Mouse (Mus musculus): ENCODE results near the gene Rffl.

Gene Rffl

DNA sequence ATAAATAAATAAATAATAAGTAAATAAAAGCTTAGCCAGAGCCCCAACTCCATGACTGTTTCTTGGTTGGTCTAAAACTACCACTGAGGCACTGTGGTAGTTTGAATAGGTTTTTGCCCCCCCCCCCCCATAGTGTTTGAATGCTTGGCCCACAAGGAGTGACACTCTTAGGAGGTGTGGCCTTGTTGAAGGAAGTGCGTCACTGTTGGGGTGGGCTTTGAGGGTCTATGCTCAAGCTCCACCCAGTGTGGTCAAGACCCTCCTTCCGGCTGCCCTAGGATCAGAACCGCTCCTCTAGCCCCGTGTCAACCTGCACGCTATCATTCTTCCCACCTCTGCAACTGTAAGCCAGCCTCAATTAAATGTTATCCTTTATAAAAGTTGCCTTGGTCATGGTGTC, 4.6 kb upstream of the Rffl start:
- in situ Hi-C loops (cut with MboI, MseI): loop anchor here (25.0 kb wide), 1 partner anchor 263 kb away; no protein-coding TSS in a partner anchor

- in situ Hi-C loops (cut with MboI, MseI): loop anchor here (25.0 kb wide), 1 partner anchor 263 kb away; no protein-coding TSS in a partner anchor
Measured at GRCm38 (mm10) chr11:82874924-82875323, 3.9 kb upstream of the Rffl start.

DNA sequence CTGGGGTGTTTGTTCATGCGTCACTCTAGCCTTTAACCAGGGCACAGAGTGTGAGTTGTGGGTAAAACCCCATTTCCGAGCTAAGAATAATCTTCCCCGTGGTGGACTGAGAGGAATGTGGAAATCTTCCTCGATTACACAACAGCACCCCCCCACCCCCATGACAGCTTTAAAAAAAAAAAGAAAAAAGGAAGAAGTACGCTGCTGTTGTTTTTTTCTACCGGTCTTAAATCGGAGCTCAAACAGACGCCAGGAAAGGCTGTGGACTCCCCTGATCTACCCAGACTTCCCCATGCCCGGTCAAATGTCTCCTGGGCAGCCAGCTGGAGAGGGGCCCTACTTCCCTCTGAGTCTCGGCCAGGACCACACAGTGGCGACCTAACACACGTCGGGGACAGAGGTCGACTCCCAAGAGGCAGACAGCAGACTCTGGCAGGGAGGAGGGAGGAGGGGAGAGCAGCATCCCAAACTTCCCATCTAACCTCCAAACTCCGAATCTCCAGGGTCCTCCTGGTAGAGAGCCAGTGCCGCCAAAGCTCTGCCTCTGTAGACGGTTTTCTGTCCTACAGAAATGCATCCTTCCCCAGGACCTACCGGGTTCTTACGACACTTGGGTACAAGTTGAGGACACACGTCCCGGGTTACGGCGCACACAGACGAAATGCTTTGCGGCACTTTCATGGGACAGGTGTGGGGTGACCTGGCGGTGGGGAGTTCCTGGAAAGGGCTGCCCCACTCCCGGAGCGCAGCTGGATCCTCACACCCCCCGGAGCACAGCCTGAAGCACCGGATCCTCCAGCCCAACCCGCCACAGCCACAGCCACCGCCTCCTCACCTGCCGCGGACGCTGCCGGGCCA, 608 bp downstream of the Rffl start:
- in situ Hi-C loops (cut with MboI, MseI): no loop called here

GRCm38 (mm10) chr11:82869506-82870172, 1.4 kb downstream of the Rffl start:
- in situ Hi-C loops (cut with MboI, MseI): no loop called here

DNA sequence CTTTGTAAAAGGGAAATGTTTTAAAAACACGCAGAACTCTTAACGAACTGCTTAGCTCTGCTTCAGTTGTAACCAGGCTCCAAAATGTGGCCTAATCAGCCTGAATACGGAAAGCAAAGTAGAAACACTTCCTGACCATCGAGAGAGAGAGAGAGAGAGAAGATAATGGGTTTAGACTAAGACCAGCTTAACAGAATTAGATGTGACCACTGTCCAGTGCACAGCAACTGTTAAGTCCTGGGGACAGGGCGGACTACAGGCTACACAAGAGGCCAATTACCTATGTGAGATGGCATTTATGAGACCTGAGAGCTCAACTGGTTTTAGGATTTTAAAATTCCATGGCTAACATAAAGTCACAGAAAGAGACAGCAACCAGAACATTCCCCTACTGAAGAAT, 3.1 kb downstream of the Rffl start:
- in situ Hi-C loops (cut with MboI, MseI): no loop called here

GRCm38 (mm10) chr11:82866850-82867564, 4.0 kb downstream of the Rffl start:
- in situ Hi-C loops (cut with MboI, MseI): no loop called here

DNA sequence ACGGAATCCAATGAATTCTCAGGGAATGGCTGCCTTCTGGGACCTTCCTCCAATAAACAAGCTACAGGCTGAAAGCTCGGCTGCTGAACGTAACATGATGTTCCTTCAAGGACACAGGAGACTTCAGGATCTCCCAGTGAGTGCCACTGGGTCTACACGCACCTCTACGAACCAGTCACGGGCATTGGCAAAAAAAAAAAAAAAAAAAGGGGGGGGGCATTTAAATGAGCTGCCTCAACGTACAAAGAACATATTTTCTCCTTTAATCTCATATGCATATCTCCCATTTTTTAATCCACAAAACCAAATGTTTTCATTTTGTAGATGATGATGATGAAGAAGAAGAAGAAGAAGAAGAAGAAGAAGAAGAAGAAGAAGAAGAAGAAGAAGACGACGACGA, 5.1 kb downstream of the Rffl start:
- in situ Hi-C loops (cut with MboI, MseI): no loop called here

DNA sequence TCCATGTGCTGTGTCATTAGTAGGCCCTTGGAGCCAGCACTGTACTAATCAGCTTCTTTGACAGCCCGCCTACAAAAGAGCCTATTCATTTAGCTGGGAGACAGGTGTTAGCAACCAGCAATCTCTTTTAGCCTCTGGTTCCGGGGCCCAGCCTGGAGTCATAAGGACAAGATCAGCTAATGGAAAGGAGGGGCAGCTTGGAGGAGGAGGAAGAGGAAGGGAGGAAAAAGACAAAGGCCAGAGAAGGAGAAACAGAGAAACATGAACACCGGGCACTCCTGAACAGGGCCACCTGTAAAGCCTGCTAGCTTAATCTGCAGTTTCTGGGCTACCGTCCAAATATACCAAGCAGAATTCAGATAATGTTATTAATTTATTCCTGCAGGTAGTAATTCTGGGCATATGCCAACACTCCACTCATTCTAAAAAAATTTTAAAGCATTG, 7.5 kb downstream of the Rffl start:
- in situ Hi-C loops (cut with MboI, MseI): no loop called here

GRCm38 (mm10) chr11:82863059-82863458, 8.0 kb downstream of the Rffl start:
- in situ Hi-C loops (cut with MboI, MseI): no loop called here

DNA sequence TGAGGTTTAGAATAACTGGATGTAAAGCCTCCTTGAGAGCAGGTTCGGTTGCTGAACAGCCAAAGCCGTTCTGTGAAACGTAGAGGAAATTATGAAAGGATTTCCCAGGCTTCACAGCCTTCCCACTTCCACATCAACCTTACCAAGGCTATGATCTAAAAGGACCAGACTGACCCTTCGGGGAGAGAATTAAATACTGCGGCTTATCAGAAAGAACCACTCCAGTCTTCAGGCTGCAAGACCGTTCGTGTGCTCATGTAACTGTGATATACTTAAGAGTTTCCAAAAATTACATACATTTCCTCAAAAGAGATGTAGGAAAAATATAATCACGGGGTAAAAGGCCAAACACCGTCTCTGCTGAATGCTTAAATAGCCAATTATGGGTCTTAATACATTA, 8.4 kb downstream of the Rffl start:
- in situ Hi-C loops (cut with MboI, MseI): no loop called here

- in situ Hi-C loops (cut with MboI, MseI): no loop called here
Measured at GRCm38 (mm10) chr11:82861558-82861957, 9.5 kb downstream of the Rffl start.

GRCm38 (mm10) chr11:82860759-82861158, 10.3 kb downstream of the Rffl start:
- in situ Hi-C loops (cut with MboI, MseI): no loop called here

- in situ Hi-C loops (cut with MboI, MseI): no loop called here
Measured at GRCm38 (mm10) chr11:82857307-82857848, 13.6 kb downstream of the Rffl start.

GRCm38 (mm10) chr11:82856032-82856431, 15.0 kb downstream of the Rffl start:
- in situ Hi-C loops (cut with MboI, MseI): no loop called here

DNA sequence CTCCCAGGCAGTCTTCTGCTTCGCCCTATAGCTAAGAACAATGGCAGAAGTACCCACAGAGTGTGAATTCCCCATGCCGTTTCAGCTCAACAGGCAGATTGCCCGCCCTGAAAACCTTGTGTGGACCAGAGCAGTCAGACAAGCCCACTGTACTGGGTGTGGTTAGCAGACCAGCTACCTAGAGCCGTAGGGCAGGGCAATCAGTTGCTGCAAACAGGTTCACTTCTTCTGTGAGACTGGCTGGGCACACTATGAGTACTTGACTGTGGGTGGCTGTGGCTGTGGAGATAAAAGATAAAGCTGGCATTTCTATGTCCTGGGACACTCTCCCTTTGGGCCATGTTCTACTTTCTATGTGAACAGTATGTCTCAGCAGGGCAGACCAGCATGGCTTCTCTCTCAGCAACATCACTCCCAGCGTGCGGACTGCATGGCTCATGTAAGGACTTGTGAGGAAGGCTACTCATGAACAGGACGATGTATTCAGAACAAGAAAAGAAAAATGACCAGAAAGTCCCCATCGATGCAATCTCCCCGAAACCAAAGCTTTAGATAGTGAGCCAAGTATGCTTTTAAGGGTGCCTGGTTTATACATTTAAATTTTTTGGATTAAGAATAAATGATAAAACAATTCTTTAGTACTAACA, 15.6 kb downstream of the Rffl start:
- in situ Hi-C loops (cut with MboI, MseI): no loop called here

- in situ Hi-C loops (cut with MboI, MseI): no loop called here
Measured at GRCm38 (mm10) chr11:82854111-82854510, 16.9 kb downstream of the Rffl start.

- in situ Hi-C loops (cut with MboI, MseI): no loop called here
Measured at GRCm38 (mm10) chr11:82852958-82853357, 18.1 kb downstream of the Rffl start.

DNA sequence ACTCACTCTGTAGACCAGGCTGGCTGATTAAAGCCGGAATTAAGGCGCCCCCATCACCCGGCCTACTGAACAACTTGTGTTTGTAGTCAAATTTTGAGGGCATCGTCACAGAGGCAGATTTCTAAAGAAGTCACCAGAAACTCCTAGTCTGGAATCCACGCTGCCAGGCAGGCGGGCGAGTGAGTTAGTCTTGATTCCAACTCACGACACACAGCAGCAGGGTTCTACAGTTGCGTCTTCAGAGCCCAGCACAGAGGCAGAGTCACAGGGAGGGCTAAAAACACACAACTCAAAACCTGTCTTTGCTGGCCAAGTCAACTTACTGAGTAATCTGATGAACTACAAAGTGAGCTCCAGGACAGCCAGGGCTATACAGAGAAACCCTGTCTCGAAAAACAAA, 18.5 kb downstream of the Rffl start:
- in situ Hi-C loops (cut with MboI, MseI): no loop called here

DNA sequence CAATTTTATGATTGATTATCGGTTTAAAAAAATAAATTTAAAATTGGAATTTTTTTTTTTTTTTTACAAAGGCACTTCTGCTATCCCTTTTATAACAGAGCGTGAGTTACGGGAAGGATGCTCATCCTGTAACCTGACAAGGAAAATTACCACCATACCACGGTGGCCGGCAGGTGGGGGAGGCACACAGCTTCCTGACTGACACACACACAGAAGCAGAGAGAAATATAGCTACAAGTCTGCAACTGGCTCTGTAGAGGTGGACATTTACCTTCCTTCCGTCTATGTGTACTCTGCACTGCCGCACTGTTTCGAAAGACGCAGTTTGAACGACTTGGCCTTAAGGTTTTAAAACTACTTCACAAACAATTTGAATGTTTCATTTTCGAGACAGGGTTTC, 18.9 kb downstream of the Rffl start:
- in situ Hi-C loops (cut with MboI, MseI): no loop called here

- in situ Hi-C loops (cut with MboI, MseI): no loop called here
Measured at GRCm38 (mm10) chr11:82850259-82850658, 20.8 kb downstream of the Rffl start.

GRCm38 (mm10) chr11:82847571-82848000, 23.4 kb downstream of the Rffl start:
- in situ Hi-C loops (cut with MboI, MseI): no loop called here
